Mouse (Mus musculus): ENCODE data around the gene Cpne4. TPM values are rescaled to one million over a fixed set of nuclear protein-coding genes. Genes with fewer than 3 reads are reported as not detected.

Cpne4 gene
- polyA plus RNA-seq, 1 experiment: 0.09 TPM

GRCm38 (mm10) chr9:104616691-104617090 lies 69.6 kb downstream of the Cpne4 start:
- WGBS: 75% methylated on average over 6 of the region's 6 CpGs

DNA sequence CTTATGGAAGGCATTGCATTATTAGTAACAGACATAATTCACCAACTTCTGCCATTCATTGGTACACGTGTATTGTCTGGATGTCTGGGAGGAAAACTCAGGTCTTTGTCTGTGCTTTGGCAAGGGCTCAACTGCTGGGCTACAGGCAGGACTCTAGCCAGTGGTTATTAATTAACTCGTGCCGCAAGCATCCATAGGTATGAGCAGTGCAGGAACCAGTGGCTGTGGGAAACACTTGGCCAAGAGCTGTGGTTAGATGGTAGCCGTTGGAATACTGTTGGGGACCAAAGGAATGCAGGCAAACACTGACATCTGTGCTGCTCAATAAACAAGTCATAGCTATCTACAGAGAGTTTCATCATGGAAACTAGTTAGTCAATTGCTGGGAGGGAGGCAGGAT lies 76.5 kb downstream of the Cpne4 start:
- no peak for DNase-seq (ENCODE audit: low read depth in 1 of 2, low spot score in 2 of 2)
- TF ChIP-seq POLR2A (IDR thresholded peaks at IDR 0.05; ENCODE audit: low read depth, low read length) (no peak), CTCF (IDR thresholded peaks at IDR 0.05; ENCODE audit: extremely low read depth, insufficient read depth, insufficient read length, insufficient replicate concordance) (no peak)
- Histone ChIP-seq H3K4me1 (ENCODE audit: control insufficient read depth, insufficient read depth, insufficient read length) (no peaks in the 10 kb centered on the region), H3K27me3 (ENCODE audit: control insufficient read depth, insufficient read depth, low read length) (no peaks in the 10 kb centered on the region), H3K4me3 (ENCODE audit: extremely low read depth, insufficient read depth, insufficient read length) (no peak overlapping the region), H3K27ac (ENCODE audit: insufficient read depth, low read length) (no peak overlapping the region), H3K36me3 (ENCODE audit: control insufficient read depth, insufficient read depth, low read length) (no peaks in the 10 kb centered on the region)
- WGBS: 88% methylated on average over 4 of the region's 4 CpGs

More at GRCm38 (mm10) chr9:104616691-104617090, 69.6 kb downstream of the Cpne4 start:
- DNase-seq (ENCODE audit: low read depth in 1 of 2, low spot score in 2 of 2): no peak
- Histone ChIP-seq H3K4me3 (ENCODE audit: extremely low read depth, insufficient read depth, insufficient read length) (no peak overlapping the region), H3K4me1 (ENCODE audit: control insufficient read depth, insufficient read depth, insufficient read length) (no peaks in the 10 kb centered on the region), H3K27ac (ENCODE audit: insufficient read depth, low read length) (no peak overlapping the region), H3K27me3 (ENCODE audit: control insufficient read depth, insufficient read depth, low read length) (no peaks in the 10 kb centered on the region), H3K36me3 (ENCODE audit: control insufficient read depth, insufficient read depth, low read length) (no peaks in the 10 kb centered on the region)
- TF ChIP-seq CTCF (IDR thresholded peaks at IDR 0.05; ENCODE audit: extremely low read depth, insufficient read depth, insufficient read length, insufficient replicate concordance): no peak
- TF ChIP-seq POLR2A (IDR thresholded peaks at IDR 0.05; ENCODE audit: low read depth, low read length): no peak

- DNase-seq (ENCODE audit: low read depth in 1 of 2, low spot score in 2 of 2): no peak
- no peak overlapping the region for H3K27ac ChIP-seq (ENCODE audit: insufficient read depth, low read length)
- 31% methylated on average over 7 of the region's 7 CpGs for WGBS
- H3K27me3 ChIP-seq (ENCODE audit: control insufficient read depth, insufficient read depth, low read length): no peaks in the 10 kb centered on the region
- no peak overlapping the region for H3K4me3 ChIP-seq (ENCODE audit: extremely low read depth, insufficient read depth, insufficient read length)
- no peaks in the 10 kb centered on the region for H3K36me3 ChIP-seq (ENCODE audit: control insufficient read depth, insufficient read depth, low read length)
- TF ChIP-seq CTCF (IDR thresholded peaks at IDR 0.05; ENCODE audit: extremely low read depth, insufficient read depth, insufficient read length, insufficient replicate concordance): no peak
- TF ChIP-seq POLR2A (IDR thresholded peaks at IDR 0.05; ENCODE audit: low read depth, low read length): no peak
- H3K4me1 ChIP-seq (ENCODE audit: control insufficient read depth, insufficient read depth, insufficient read length): no peaks in the 10 kb centered on the region
These were observed 80.7 kb downstream of the Cpne4 start for GRCm38 (mm10) chr9:104627816-104628215.

GRCm38 (mm10) chr9:104629282-104629681 lies 82.2 kb downstream of the Cpne4 start:
- no peak for DNase-seq (ENCODE audit: low read depth in 1 of 2, low spot score in 2 of 2)
- Histone ChIP-seq H3K4me1 (ENCODE audit: control insufficient read depth, insufficient read depth, insufficient read length) (no peaks in the 10 kb centered on the region), H3K36me3 (ENCODE audit: control insufficient read depth, insufficient read depth, low read length) (no peaks in the 10 kb centered on the region), H3K27me3 (ENCODE audit: control insufficient read depth, insufficient read depth, low read length) (no peaks in the 10 kb centered on the region), H3K4me3 (ENCODE audit: extremely low read depth, insufficient read depth, insufficient read length) (no peak overlapping the region), H3K27ac (ENCODE audit: insufficient read depth, low read length) (no peak overlapping the region)
- WGBS: 47% methylated on average over 7 of the region's 7 CpGs
- no peak for TF ChIP-seq CTCF (IDR thresholded peaks at IDR 0.05; ENCODE audit: extremely low read depth, insufficient read depth, insufficient read length, insufficient replicate concordance)
- TF ChIP-seq POLR2A (IDR thresholded peaks at IDR 0.05; ENCODE audit: low read depth, low read length): no peak

GRCm38 (mm10) chr9:104646348-104646994 lies 99.4 kb downstream of the Cpne4 start:
- no peaks in the 10 kb centered on the region for H3K36me3 ChIP-seq (ENCODE audit: control insufficient read depth, insufficient read depth, low read length)
- TF ChIP-seq POLR2A (IDR thresholded peaks at IDR 0.05; ENCODE audit: low read depth, low read length) (no peak), CTCF (IDR thresholded peaks at IDR 0.05; ENCODE audit: extremely low read depth, insufficient read depth, insufficient read length, insufficient replicate concordance) (no peak)
- 60% methylated on average over 5 of the region's 5 CpGs for WGBS
- no peaks in the 10 kb centered on the region for H3K27me3 ChIP-seq (ENCODE audit: control insufficient read depth, insufficient read depth, low read length)
- H3K4me1 ChIP-seq (ENCODE audit: control insufficient read depth, insufficient read depth, insufficient read length): no peaks in the 10 kb centered on the region
- no peak overlapping the region for H3K4me3 ChIP-seq (ENCODE audit: extremely low read depth, insufficient read depth, insufficient read length)
- no peak for DNase-seq (ENCODE audit: low read depth in 1 of 2, low spot score in 2 of 2)
- H3K27ac ChIP-seq (ENCODE audit: insufficient read depth, low read length): no peak overlapping the region

GRCm38 (mm10) chr9:104652691-104653261 lies 105.7 kb downstream of the Cpne4 start:
- TF ChIP-seq POLR2A (IDR thresholded peaks at IDR 0.05; ENCODE audit: low read depth, low read length) (no peak), CTCF (IDR thresholded peaks at IDR 0.05; ENCODE audit: extremely low read depth, insufficient read depth, insufficient read length, insufficient replicate concordance) (no peak)
- Histone ChIP-seq H3K27ac (ENCODE audit: insufficient read depth, low read length) (no peak overlapping the region), H3K4me1 (ENCODE audit: control insufficient read depth, insufficient read depth, insufficient read length) (no peaks in the 10 kb centered on the region), H3K27me3 (ENCODE audit: control insufficient read depth, insufficient read depth, low read length) (no peaks in the 10 kb centered on the region), H3K4me3 (ENCODE audit: extremely low read depth, insufficient read depth, insufficient read length) (no peak overlapping the region), H3K36me3 (ENCODE audit: control insufficient read depth, insufficient read depth, low read length) (no peaks in the 10 kb centered on the region)
- 85% methylated on average over 9 of the region's 9 CpGs for WGBS
- DNase-seq (ENCODE audit: low read depth in 1 of 2, low spot score in 2 of 2): no peak

DNA sequence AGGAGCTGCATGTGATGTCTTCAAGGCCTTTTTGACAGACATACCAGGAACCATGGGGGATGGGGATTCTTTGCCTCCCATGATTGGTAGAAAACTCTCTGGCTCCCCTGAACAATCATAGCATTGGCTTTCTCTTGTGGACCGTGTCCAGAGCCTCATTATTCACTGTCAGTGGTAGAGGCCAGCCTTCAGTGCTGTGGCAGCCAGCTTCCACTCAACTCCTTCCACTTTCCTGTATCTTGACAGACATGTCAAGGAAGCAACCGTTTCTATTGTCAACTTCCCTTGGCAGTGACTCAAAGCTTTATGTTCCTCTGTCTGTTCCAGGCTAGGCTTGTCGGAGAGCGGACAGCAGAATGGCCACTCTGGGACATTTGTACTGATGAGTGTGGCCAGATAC lies 112.7 kb downstream of the Cpne4 start:
- TF ChIP-seq POLR2A (IDR thresholded peaks at IDR 0.05; ENCODE audit: low read depth, low read length) (no peak), CTCF (IDR thresholded peaks at IDR 0.05; ENCODE audit: extremely low read depth, insufficient read depth, insufficient read length, insufficient replicate concordance) (no peak)
- H3K27ac ChIP-seq (ENCODE audit: insufficient read depth, low read length): no peak overlapping the region
- DNase-seq (ENCODE audit: low read depth in 1 of 2, low spot score in 2 of 2): no peak
- 39% methylated on average over 4 of the region's 4 CpGs for WGBS
- H3K36me3 ChIP-seq (ENCODE audit: control insufficient read depth, insufficient read depth, low read length): no peaks in the 10 kb centered on the region
- H3K4me3 ChIP-seq (ENCODE audit: extremely low read depth, insufficient read depth, insufficient read length): no peak overlapping the region
- no peaks in the 10 kb centered on the region for H3K27me3 ChIP-seq (ENCODE audit: control insufficient read depth, insufficient read depth, low read length)
- H3K4me1 ChIP-seq (ENCODE audit: control insufficient read depth, insufficient read depth, insufficient read length): no peaks in the 10 kb centered on the region
